Mouse (Mus musculus): ENCODE results near the gene Cebpa.

Cebpa gene

DNA sequence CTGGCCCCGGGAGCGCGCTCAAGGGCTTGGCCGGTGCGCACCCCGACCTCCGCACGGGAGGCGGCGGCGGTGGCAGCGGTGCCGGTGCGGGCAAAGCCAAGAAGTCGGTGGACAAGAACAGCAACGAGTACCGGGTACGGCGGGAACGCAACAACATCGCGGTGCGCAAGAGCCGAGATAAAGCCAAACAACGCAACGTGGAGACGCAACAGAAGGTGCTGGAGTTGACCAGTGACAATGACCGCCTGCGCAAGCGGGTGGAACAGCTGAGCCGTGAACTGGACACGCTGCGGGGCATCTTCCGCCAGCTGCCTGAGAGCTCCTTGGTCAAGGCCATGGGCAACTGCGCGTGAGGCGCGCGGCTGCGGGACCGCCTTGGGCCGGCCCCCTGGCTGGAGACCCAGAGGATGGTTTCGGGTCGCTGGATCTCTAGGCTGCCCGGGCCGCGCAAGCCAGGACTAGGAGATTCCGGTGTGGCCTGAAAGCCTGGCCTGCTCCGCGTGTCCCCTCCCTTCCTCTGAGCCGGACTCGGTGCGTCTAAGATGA is 1.1 kb downstream of the Cebpa start:
- no peak for DNase-seq

DNA sequence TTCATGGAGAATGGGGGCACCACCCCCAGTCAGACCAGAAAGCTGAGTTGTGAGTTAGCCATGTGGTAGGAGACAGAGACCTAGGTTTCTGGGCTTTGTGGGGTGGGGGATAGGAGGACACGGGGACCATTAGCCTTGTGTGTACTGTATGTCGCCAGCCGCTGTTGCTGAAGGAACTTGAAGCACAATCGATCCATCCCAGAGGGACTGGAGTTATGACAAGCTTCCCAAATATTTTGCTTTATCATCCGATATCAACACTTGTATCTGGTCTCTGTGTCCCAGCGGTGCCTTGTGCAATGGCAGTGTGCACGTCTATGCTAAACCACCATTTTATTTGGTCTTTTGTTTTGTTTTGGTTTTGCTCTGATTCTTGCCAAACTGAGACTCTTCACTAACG is 2.1 kb downstream of the Cebpa start:
- no peak for DNase-seq

DNA sequence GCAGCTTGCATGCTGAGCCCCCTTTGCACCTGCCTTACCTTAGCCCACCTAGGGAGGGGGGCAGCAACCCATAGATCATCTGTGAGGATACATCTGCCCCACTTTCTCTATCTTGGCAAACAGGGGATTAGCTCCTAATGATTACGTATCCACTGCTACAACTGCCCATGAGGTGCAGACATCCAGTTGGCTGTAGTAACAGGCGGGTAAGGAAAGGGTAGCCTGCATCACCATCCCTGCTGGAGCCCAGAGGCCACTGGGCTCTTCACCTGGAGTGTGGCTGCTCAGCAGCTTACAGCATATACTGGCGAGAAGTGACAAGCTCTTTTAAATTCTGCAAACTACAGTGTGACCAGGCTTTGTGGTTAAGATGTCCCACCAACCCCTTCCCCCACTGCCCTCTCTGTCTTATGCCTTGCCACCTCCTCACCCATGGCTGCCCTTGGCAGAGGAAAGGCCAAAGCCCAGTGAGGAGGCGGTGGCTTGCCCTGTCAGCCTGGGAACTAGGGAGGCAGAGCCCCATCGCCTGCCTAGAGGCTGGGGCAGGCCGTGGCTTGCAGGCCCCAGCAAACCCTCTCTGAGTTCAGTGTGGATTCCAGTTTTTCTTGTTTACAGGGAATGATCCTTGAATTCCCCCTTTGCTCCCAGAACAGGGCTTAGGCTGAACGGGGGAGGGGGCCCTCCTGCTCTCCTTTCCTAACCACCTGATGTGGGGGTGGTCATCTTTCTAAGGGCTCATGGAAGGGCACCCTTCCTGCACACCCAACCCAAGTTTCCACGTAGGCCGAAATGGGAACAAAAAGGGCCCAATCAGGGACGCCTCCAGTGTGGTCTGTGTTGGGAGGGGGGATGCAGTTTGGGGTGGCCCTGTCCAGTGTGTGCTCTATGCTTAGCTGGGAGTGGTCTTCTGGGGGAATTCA is 3.6 kb downstream of the Cebpa start:
- DNase-seq = no peak

DNA sequence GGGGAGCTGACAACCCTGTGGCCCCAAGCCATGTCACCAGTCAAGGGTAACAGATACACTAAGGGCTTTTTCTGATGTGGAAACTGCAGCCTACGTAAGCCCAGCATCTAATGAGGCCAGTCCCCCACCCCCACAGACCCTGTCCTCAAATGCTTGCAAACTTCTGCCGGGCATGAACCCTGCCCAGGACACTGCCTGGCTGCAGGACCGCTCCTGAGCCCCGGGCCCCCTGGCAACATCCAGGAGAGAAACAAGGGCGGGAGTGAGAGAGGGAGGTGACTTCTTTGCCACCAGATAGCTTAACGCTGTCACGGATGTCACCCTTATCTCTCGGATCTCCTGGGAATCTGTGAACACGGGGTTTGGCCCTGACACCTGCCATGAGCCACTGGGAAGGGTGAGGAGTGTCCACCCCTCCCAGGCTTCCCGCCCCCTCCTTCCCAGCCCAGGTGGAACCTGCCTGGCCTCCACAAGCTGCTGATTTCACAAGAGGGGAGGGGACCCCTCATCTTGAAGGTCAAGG is 4.4 kb downstream of the Cebpa start:
- no peak for DNase-seq

DNA sequence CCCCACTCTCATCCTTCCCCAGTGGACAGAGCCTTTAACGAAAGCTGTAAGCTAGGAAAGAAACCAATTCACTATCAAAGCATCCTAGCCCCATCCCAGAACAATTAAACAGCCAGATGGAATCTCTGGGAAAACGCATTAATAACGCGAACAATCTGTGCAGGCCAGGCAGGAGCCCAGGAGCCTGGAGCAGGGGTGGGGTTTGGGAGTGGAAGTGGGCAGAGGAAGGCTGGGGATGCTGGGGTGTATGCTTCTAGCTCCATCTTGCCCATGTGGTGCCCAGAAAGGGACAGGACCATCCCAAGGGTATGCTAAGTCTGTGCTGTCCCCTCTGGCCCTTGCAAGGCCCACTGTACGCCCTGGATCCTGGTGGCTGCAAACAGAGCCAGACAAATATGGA is 5.1 kb downstream of the Cebpa start:
- no peak for DNase-seq

DNA sequence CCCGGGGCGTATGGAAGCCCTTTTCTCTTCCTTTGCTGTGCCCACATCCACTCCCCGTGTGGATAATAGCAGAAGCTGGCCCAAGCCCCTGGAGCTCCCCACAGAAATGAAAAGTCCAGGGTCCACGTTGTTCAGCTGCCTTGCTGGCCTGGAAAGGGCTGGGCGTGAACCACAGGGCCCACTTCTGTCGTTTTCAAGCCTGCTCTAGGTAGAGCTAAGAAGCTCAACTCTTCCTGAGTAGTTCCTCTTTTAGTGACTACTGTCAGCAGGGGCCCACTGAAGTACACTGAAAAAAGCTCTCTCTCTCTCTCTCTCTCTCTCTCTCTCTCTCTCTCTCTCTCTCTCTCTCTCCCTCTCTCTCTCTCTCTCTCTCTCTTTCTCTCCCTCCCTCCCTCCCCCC is 5.7 kb downstream of the Cebpa start:
- DNase-seq = no peak

DNA sequence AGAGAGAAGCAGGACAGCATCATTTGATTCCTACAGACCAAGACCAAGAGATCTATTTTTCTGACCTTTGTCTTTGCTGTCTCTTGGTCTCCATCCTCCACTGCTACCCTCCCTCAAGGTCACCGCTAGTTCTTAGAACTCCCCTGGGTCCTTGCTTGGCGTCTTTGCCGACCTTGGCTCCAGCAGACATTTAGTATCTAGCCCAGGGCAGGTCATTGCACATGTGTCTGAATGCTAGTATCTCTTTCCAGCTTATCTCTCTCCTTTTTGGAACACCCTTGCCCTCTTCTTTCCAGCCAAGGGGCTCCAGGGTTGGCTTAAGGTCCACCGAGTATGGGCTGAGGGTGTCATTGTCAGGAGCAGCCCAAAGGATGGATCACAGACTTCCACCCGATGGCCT is 6.9 kb downstream of the Cebpa start:
- no peak for DNase-seq

DNA sequence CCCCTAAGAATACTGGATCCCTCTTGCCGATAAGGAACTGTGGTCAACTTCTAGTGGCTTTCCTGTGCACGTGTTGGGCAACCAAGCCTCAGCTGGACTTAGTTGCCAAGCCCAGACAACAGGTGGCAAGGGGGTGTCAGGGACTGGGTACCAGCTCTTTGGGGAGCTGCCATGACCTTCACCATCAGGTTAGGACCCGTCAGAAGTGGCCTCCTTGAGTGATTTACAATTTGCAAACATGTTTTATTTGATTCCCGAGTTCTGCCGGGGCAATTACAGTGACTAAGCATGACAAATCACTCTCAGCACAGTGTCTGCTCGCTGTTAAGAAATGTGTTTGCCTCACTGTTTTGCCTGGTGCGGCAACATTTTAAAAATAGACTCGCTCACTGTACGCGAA is 7.9 kb downstream of the Cebpa start:
- no peak for DNase-seq

DNA sequence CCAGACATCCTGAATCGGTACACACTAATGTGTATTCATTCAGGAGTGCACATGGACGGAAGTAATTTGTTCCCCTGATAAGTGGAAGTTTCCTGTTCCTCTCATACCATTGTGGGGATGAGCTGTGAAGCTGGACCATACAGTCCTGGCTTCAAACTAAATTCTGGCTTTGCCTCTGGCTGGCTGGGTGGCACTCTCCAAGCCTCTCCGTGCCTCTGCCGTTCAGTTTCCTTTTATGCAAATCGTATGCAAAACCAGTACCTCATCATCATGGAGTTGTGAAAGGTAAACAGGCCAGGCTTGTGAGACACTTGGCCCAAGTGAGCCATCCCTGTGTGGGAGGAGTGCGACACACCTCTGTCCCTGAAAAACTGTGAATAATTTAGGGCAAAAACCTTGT is 8.6 kb downstream of the Cebpa start:
- DNase-seq = no peak

DNA sequence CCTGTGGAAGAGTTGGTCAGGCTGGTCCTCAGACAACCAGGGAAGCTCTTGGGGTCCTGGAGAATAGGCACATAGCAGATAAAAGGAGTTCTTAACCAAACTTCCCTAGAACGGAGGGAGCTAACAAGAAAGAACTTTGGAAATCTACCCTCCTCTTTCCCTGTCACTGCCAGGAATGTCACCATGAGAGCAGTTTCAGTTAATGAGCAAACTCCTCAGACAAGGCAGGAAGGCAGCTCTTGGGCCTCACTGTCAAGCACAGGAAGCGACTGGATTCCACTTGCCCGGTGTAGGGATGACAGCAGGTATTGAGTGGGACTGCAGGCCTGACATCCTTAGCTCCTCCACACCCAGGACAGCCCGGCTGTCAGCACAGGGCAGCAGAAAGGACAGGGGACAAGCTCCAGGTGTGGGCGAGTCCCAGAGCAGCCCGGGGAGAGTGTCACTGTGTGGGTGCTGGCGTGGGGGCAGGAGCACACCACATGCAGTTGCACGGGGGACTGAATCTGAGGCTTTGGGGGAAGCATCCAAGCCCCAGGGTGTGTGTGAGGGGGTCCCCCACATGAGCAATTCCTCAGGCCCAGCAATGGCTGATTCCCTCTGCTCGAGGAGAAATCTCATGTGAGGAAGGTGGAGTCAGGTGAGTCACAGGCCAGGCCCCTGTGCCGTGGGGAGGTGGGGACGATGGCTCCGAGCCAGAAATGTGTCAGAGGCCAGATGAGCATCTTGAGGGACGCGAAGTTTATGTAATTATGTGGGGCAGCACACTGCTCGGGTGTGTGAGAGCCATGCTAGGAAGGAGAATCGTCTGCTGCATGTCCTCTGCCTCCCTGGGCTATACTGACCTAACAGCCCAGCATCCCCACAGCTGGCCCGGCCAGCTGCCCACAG is 9.8 kb downstream of the Cebpa start:
- DNase-seq = no peak

DNA sequence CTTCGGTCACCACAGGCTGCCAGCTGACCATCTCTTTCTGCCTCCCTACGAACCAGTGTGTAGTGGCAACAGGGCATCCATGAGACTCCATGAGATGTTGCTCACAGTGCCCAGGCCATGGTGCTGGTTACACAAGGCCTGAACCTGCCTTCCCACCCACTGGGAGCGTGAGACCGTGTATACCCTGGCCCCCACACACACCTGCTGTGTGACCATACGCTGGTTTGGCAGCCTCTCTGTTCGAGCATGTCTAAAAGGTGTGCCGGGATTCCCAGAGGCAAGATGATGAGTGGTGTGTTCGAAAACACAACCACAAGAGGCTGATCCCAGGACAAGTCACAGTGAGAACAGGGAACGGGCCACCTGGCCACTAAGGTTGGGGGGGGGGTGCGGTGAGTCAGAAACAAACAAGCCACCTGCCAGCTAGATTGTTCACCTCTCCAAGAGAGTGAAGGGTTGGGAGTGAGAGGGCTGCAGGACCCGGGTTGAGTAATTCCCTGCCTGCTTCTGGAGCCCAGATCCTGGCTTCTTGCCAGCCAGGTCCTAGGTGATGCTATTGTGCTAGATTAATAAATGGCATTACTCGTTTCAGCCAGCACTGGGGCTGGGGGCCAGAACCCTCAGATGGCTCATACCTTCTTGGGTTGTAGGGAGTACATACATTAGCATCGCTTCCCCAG is 11.1 kb downstream of the Cebpa start:
- no peak for DNase-seq

DNA sequence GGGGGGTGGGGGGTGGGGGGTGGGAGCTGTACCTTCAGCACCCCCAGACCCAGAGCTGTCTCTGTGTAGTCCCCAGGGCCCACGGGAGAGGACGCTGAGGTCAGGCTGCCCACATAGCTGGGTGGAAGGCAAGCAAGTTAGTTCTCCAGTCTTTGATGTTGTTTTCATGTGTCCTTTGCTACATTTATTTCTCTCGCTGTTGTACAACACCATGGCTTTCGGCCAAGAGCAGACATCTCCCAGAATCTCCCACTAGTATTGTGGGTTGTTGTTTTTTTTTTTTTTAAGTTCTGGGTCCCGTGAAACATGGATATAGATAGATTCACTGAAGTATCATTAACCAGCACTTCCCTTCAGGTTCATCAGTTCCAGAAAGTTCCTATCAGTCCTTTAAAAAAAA is 11.8 kb downstream of the Cebpa start:
- no peak for DNase-seq

DNA sequence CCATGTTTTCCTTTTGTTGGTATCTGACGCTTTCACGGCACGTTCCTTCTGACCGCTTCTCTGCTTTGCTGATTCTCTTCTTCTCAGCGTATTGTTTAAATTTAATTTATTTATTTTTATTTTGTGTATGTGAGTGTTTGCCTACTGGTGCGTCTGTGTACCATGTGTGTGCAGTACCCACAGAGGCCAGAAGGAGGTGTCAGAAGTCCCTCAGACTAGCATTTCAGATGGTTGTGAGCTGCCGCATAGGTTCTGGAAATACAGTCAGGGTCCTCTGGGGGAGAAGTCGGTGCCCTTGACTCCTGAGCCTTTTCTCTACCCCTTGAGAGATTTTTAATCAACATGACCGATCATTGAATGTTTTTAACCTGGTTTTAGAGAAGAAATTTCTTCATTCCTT is 12.5 kb downstream of the Cebpa start:
- no peak for DNase-seq

DNA sequence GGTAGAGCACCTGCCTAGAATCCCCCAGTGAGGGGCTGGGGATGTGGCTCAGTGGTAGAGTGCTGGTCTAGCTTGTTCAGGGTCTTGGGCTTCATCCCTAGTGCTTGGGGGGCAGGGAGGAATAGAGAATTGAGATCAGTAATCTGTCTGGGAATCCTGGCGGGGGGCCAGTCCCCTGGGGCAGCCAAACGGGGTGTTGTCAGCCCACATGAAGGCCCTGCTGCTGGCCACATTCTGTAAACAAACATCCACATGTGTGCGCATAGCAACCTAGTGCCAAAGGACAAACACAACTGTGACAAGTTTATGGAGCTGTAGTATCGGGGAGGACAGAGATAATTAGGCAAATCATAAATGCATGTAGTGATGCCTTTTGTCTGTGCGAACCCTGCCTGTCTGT is 15.5 kb downstream of the Cebpa start:
- DNase-seq = peak; percentile 32

DNA sequence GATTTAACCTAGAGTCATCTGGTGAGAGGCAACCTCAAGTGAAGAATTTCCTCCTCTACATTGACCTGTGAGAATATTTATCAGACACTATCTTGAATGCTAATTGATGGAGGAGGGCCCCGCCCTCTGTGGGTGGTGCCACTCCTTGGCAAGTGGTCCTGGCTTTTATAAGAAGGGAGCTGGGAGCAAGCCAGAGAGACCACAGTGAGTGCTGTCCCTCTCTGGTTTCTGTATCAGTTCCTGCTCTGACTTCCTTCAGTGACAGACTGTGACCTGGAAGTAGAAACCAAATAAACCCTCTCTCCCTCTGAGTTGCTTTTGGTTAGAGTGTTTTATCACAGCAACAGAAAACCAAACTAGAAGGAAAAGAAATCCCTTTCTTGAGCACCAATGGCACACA is 18.4 kb downstream of the Cebpa start:
- DNase-seq = no peak

DNA sequence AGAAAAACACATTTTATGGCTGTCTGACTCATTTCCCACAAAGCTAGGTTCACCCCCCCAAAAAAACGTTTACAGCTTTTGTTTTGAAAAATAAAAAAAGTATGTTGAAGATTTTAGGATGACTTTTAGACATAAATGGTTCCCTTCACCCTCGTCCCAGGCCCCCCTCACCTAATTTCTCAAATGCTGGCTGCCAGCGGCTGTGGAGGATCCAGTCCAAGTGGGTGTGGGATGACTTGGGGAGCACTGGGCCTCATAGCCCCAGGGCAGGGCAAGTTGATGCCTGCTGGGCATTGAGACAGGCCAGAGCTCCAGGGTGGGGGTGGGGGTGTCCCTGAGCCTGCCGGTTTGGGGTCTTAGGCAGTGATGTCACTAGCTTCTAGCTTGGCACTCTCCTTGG is 19.4 kb downstream of the Cebpa start:
- DNase-seq = no peak

DNA sequence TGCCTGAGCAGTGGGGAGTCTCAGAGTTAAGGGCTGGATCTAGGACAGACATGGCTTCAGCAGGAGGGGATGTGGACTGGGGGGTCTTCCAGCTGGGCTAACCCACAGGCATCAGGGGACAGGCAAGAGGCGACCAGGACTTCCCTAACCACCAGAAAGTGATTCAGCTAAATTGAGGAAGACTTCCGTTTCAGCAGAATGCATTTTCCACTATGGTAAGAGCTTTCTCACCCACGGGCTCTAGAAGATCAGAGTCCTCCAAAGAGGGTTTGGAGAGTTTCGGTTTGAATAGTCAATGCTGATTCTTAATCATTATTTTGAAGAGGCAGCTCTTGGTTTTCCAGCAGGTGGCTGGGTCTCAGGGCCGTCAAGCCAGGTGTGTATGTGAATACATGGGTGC is 20.8 kb downstream of the Cebpa start:
- no peak for DNase-seq

DNA sequence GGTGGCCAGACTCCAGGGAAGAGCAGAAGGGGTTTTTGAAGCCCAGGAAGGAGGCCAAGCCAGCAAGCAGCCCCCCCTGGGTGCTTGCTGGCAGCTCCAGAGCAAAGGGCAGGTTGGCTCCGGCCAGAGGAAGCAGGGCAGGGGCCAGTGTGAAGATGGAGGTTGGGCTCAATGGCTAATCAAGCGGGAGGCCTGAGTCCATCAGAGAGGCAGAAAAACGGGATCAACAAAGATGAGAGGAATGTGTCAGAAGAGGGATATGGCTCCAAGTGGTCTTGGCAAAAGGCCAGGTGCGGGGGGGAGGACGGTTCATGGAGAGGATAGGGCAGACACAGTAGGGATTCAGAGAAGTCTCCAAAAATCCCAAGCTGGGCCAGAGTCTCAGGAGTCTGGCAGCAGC is 22.4 kb downstream of the Cebpa start:
- DNase-seq = no peak

DNA sequence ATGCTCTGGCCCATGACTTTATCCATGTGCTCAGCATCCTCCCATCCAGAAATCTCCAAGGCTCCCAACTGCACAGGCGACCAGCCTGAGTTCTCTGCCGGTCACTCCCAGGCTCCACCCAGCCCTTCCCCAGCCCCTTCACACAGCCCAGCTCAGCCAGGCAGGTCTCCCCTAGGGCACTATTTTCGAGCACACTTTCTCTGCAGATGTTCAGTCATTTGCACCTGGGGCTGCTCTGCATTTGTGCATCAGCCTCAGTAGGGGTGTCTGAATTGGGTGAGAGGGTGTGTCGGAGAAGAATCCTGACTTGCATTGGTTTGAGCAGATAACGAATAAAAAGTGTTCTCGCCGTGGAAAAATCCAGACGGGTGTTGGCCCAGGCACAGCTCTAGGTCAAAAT is 23.4 kb downstream of the Cebpa start:
- no peak for DNase-seq

DNA sequence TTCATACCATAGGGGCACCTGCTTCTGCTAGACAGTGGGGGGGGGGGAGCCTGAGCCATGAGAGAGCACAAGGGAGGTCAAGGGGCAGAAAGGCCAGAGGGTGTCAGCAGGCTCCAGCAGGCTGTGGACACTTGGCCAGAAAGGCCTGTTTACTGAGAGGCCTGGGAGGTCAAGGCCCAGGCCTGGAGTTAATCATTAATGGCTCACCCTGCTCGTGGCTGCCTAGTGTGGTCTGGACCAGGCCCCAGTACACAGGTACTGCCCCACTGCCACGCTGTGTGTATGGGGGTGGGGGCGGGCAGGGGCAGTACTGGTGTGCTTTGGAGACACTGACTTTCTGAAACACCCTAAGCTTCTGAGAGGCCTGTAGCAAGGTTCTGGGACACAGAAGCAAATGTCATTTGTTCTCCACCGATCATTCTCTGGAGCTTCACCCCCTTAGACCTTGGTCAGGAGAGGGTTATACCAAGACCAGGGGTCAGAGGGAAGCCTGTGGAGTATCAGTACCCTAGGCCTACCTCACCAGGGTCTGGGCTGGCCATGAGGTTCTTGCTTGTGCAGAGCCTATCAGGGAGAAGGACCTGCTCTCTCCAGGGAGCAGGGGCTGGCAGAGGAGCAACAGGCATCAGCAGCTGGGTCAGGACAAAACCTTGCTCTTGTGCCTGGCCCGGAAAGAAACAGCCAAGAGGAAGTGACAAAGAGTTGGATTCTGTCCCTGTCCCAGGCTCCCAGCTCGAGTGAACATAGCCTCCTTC is 24.9 kb downstream of the Cebpa start:
- DNase-seq = no peak

DNA sequence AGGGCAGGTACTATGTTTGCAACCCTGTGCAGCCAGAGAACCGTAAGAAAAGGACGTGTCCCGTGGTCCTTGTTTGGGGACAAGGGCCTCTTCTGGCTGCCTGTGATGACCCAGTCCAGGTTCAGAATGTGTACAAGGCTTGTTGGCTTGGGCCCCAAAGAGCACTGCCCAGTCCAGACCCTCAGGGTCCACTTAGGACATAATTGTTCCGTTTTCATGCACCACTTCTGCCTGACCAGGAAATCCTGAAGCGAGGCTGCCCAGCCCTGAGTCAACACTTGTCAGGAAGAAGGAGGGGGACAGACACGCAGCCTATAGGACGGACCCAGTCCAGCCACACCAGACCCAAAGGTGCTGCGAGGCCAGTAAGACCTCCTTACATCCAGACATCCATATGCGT is 26.0 kb downstream of the Cebpa start:
- no peak for DNase-seq

DNA sequence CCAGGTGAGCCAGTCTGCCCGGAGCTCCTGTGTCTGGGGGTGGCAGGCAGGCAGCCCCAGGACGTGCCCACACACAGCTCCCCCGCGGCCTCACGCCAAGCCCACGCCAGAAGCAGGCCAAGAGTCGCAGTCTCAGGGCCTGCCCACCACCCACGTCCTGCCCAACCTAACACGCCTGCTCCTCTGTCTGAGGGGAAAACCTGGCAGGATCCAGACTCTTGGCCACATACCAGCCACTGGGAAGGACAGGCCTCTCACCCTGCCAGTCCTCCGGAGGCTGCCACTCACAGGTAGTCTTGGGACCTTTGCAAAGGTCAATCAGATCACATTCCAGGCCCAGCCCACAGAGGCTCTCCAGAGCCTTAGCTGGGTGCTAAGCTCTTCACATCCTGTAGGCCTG is 27.2 kb downstream of the Cebpa start:
- no peak for DNase-seq

All from right cerebral cortex, postnatal 4 days (tissue).